9 mouse cellular contexts compared by ENCODE assay signal in the genomic region with DNA sequence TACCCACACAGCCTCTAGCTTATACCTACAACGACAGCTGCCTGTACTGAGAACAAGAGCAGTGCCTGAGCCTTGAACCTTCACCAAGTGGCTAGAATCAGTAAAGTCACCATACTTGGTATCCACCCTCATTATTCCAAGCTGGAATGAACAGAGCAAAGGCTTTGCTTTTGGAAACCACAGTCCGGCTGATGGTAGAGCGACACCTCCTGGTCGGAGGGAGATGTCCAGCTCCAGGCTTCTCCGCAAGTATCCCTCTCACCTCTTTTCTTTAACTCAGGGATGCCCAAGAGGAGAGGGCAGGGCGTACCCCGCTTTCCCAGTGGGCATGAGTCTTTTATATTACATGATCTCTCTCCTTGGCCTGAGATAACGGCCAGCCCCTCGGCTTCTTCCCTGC. TPM values are rescaled to one million over a fixed set of nuclear protein-coding genes. Genes with fewer than 3 reads are reported as not detected.
DNase-seq lines count a peak whose midpoint lies in the region; ATAC-seq and TF ChIP-seq lines count a peak whose summit lies in the region.
"Had no signal": no experiment of that assay in that cellular context is flagged by ENCODE, and none has a peak within 500 bp of the region (broad histone marks: within the 10 kb centered on the region; RNA-seq: fewer than 3 reads in every experiment).

No protein-coding gene starts in this region.

- H3K4me1 ChIP-seq in kidney, adult 2 months (ENCODE audit: control insufficient read depth, insufficient read depth, low read length): no peaks in the 10 kb centered on the region
- peaks cover 7% of the 10 kb centered on the region for H3K4me1 ChIP-seq in kidney, embryonic 14.5 days (ENCODE audit: control insufficient read depth, insufficient read depth, low read length)
- H3K4me1 ChIP-seq in kidney, postnatal 0 days (replicated peaks; ENCODE audit: insufficient read depth, low read length): peaks cover 20% of the 10 kb centered on the region; the same call in 1 of the 2 replicates

- no peak for ATAC-seq in kidney, embryonic 14.5 days (ENCODE audit: low FRiP score, low TSS enrichment)
- no peak for ATAC-seq in kidney, postnatal 0 days (replicated peaks; ENCODE audit: low FRiP score, low read depth)

- DNase-seq in kidney, adult 2 months: peak; percentile 68
- DNase-seq in ES-CJ7 (ENCODE audit: low read depth, low spot score) (peak; percentile 76), adipocyte (ENCODE audit: low spot score) (peak; percentile 61)
- DNase-seq in kidney, postnatal 0 days (ENCODE audit: low spot score): peak; percentile 67
- DNase-seq in spleen, adult 12 weeks (ENCODE audit: low spot score): no peak
- DNase-seq in layer of hippocampus, adult 9-11 months: no peak

- H3K4me2 ChIP-seq in kidney, embryonic 14.5 days (replicated peaks; ENCODE audit: low read depth, low read length): no peak overlapping the region
- no peak overlapping the region for H3K4me2 ChIP-seq in kidney, postnatal 0 days (ENCODE audit: low read length)

- H3K9me3 ChIP-seq in kidney, embryonic 14.5 days (ENCODE audit: control insufficient read depth, low read length): no peaks in the 10 kb centered on the region
- no peaks in the 10 kb centered on the region for H3K9me3 ChIP-seq in kidney, postnatal 0 days (replicated peaks; ENCODE audit: low read length)

- no peak overlapping the region for H3K9ac ChIP-seq in kidney, embryonic 14.5 days (ENCODE audit: low read depth, low read length)
- H3K9ac ChIP-seq in kidney, postnatal 0 days (ENCODE audit: low read depth, low read length): no peak overlapping the region

- peak; percentile 75 for TF ChIP-seq CTCF in kidney, adult 2 months (conservative IDR thresholded peaks at IDR 0.05; ENCODE audit: insufficient read depth, insufficient read length, low read depth, low read length)
- peak; percentile 77 for TF ChIP-seq CTCF in kidney, postnatal 0 days (IDR thresholded peaks at IDR 0.05; ENCODE audit: low read depth)

- H3K27me3 ChIP-seq in kidney, adult 2 months (replicated peaks; ENCODE audit: control insufficient read depth, insufficient read depth, low read length): no peaks in the 10 kb centered on the region
- H3K27me3 ChIP-seq in kidney, embryonic 14.5 days (ENCODE audit: control insufficient read depth, insufficient read depth, low read length): no peaks in the 10 kb centered on the region
- H3K27me3 ChIP-seq in kidney, postnatal 0 days (ENCODE audit: insufficient read depth, low read length): no peaks in the 10 kb centered on the region

- H3K27ac ChIP-seq in kidney, adult 2 months (ENCODE audit: insufficient read depth, low read depth, low read length): no peak overlapping the region
- H3K27ac ChIP-seq in kidney, embryonic 14.5 days (ENCODE audit: low read depth, low read length): no peak overlapping the region
- no peak overlapping the region for H3K27ac ChIP-seq in kidney, postnatal 0 days

- 54% methylated on average over 9 of the region's 9 CpGs for WGBS in kidney, adult 2 months
- 59% methylated on average over 9 of the region's 9 CpGs for WGBS in kidney, embryonic 14.5 days
- 47% methylated on average over 9 of the region's 9 CpGs for WGBS in kidney, postnatal 0 days

- H3K4me3 ChIP-seq in kidney, adult 2 months (ENCODE audit: insufficient read depth, low read depth, low read length): no peak overlapping the region
- H3K4me3 ChIP-seq in kidney, embryonic 14.5 days (ENCODE audit: low read length): no peak overlapping the region
- no peak overlapping the region for H3K4me3 ChIP-seq in kidney, postnatal 0 days (replicated peaks; ENCODE audit: low read depth, low read length)
- H3K4me3 ChIP-seq: myocyte had no signal

- no peaks in the 10 kb centered on the region for H3K36me3 ChIP-seq in kidney, adult 2 months (ENCODE audit: control insufficient read depth, insufficient read depth, low read length)
- no peaks in the 10 kb centered on the region for H3K36me3 ChIP-seq in kidney, embryonic 14.5 days (ENCODE audit: control insufficient read depth, insufficient read depth, low read length)
- H3K36me3 ChIP-seq in kidney, postnatal 0 days (ENCODE audit: insufficient read depth, low read length): no peaks in the 10 kb centered on the region

- TF ChIP-seq POLR2A in kidney, adult 2 months (IDR thresholded peaks at IDR 0.05; ENCODE audit: low read depth, low read length): no peak

RNA-seq across cellular contexts. Expression of a gene that starts 6.1 kb away (rescaled TPM):
- polyA plus RNA-seq in kidney, adult 2 months (2012; rRNA removed): 0.11 and 0.14 TPM in 2 replicates
- polyA plus RNA-seq in kidney, embryonic 14.5 days (2014; fragmentation: Nextera tagmentation; extraction: Ambion mirVana): not detected in 2 replicates
- 0.41 and 0.47 TPM in 2 replicates for polyA plus RNA-seq in kidney, postnatal 0 days (2015; fragmentation: Nextera tagmentation; extraction: Ambion mirVana)
- polyA plus RNA-seq: intestine, embryonic 14.5 days; myocyte had no signal

RNA-seq across cellular contexts. Expression of a gene that starts 9.3 kb away (rescaled TPM):
- polyA plus RNA-seq in kidney, adult 2 months (2012; rRNA removed): 2.9 and 9.5 TPM in 2 replicates
- polyA plus RNA-seq in kidney, embryonic 14.5 days (2014; fragmentation: Nextera tagmentation; extraction: Ambion mirVana): 0.09 TPM in 1 of 2 replicates, not detected in the other
- polyA plus RNA-seq in kidney, postnatal 0 days (2015; fragmentation: Nextera tagmentation; extraction: Ambion mirVana): 0.29 and 0.41 TPM in 2 replicates

RNA-seq across cellular contexts. Expression of a gene that starts 14.0 kb away (rescaled TPM):
- 286 and 318 TPM in 2 replicates for polyA plus RNA-seq in kidney, adult 2 months (2012; rRNA removed)
- 3.6 and 6.0 TPM in 2 replicates for polyA plus RNA-seq in kidney, embryonic 14.5 days (2014; fragmentation: Nextera tagmentation; extraction: Ambion mirVana)
- 155 and 161 TPM in 2 replicates for polyA plus RNA-seq in kidney, postnatal 0 days (2015; fragmentation: Nextera tagmentation; extraction: Ambion mirVana)

RNA-seq across cellular contexts. Expression of a gene that starts 14.6 kb away (rescaled TPM):
- 23.4 and 28.9 TPM in 2 replicates for polyA plus RNA-seq in kidney, adult 2 months (2012; rRNA removed)
- 28.0 and 37.3 TPM in 2 replicates for polyA plus RNA-seq in kidney, embryonic 14.5 days (2014; fragmentation: Nextera tagmentation; extraction: Ambion mirVana)
- polyA plus RNA-seq in kidney, postnatal 0 days (2015; fragmentation: Nextera tagmentation; extraction: Ambion mirVana): 24.6 and 26.4 TPM in 2 replicates

RNA-seq across cellular contexts. Expression of a gene that starts 31.3 kb away (rescaled TPM):
- 99.3 and 105 TPM in 2 replicates for polyA plus RNA-seq in kidney, adult 2 months (2012; rRNA removed)
- polyA plus RNA-seq in kidney, embryonic 14.5 days (2014; fragmentation: Nextera tagmentation; extraction: Ambion mirVana): 2.0 and 3.9 TPM in 2 replicates
- 57.7 and 58.1 TPM in 2 replicates for polyA plus RNA-seq in kidney, postnatal 0 days (2015; fragmentation: Nextera tagmentation; extraction: Ambion mirVana)
- polyA plus RNA-seq: intestine, embryonic 14.5 days had no signal

Comparison
In these comparisons a context has a peak if more than half of its experiments do, and no peak if none do; other contexts are left out.
1. RNA of a gene that starts 14.0 kb away (polyA plus RNA-seq): 286 to 318 TPM in kidney, adult 2 months and 155 to 161 TPM in kidney, postnatal 0 days; 3.6 to 6.0 TPM in kidney, embryonic 14.5 days; every median in the first group is over 10 times any median in the second.
2. DNase-seq: peak in kidney, adult 2 months (single experiment), ES-CJ7 (single experiment), adipocyte (single experiment) and kidney, postnatal 0 days (single experiment); none in spleen, adult 12 weeks (single experiment) and layer of hippocampus, adult 9-11 months (single experiment).